Comparison of ENCODE assay signal across 8 mouse cellular contexts in the genomic region with DNA sequence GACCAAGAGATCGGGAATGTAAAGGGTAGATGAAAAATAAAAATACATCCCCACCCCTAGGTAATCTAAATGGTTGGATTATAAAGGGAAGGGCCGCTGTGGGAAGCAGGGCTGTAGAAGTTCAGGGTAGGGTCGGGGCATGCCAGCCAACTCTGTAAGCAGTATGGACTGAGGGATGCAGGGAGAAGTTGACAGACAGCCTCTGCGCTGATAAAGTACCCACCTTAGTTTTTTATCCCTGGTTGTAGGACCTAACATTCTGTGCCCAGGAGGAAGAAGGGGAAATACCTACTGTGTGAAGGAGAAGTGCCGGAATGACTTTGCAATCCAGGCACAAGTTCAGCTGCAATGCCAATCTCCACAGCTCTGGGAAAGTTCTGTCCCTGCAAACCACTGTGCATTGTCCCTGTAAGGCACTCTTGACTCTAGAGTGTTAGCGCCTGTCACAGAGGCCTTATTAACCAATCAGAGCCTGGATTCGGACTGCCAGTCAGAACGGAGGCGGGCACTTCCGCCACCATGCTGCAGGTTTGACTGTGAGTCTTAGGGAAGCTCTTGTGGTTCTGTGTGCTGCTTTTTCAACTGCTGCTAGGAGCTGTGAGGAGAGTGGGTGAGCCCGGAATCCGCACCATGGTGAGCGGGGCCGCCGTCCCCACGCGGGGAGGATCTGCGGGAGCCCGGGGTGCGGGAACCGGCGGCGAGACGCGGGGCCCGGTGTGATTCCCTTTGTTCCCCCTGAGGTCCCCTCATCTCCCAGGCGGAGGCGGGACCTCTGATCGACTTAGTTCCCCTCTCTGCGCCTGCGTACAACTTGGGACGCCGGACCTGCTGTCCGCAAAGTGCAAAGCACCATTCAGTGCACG. TPM values are rescaled to one million over a fixed set of nuclear protein-coding genes. Genes with fewer than 3 reads are reported as not detected.
DNase-seq lines count a peak whose midpoint lies in the region; ATAC-seq and TF ChIP-seq lines count a peak whose summit lies in the region.

Gene Zfp873, plus strand, starts transcription at position 527 of the 863 bp plus-strand sequence.

- no peak for TF ChIP-seq EP300 in liver, embryonic 14.5 days (IDR thresholded peaks at IDR 0.05; ENCODE audit: low read depth)
- no peak for TF ChIP-seq EP300 in stomach, postnatal 0 days (optimal IDR thresholded peaks at IDR 0.05)

- H3K4me1 ChIP-seq in brown adipose tissue, adult 24 weeks (ENCODE audit: control insufficient read depth, insufficient read depth, insufficient read length, low read length): peaks cover 4% of the 10 kb centered on the region; the same call in 1 of the 2 replicates
- peaks cover 6% of the 10 kb centered on the region; the same call in 1 of the 2 replicates for H3K4me1 ChIP-seq in forebrain, embryonic 10.5 days
- peaks cover 5% of the 10 kb centered on the region for H3K4me1 ChIP-seq in heart, embryonic 15.5 days (replicated peaks)
- peaks cover 0 to 8% of the 10 kb centered on the region in 2 experiments; a peak in 2 of 4 replicates for H3K4me1 ChIP-seq in liver, embryonic 14.5 days (replicated peaks; ENCODE audit: control insufficient read depth in 2 of 2, insufficient read depth in 2 of 2, low read length in 1 of 2)
- H3K4me1 ChIP-seq in neural tube, embryonic 11.5 days (ENCODE audit: control insufficient read depth, insufficient read depth, low read length): no peaks in the 10 kb centered on the region
- no peaks in the 10 kb centered on the region; the same call in 1 of the 2 replicates for H3K4me1 ChIP-seq in stomach, postnatal 0 days (replicated peaks; ENCODE audit: control insufficient read depth, insufficient read depth)

- peak; percentile 98 for ATAC-seq in CD4-positive, CD25-positive, alpha-beta regulatory T cell, adult 4 months
- ATAC-seq in heart, embryonic 15.5 days (replicated peaks; ENCODE audit: insufficient number of reproducible peaks, insufficient read depth, low FRiP score, low read depth): peak; percentile 98
- peak; percentile 99 for ATAC-seq in liver, embryonic 14.5 days (ENCODE audit: insufficient read depth)
- peak; percentile 99 for ATAC-seq in neural tube, embryonic 11.5 days (ENCODE audit: insufficient read depth, low FRiP score, low TSS enrichment)
- ATAC-seq in stomach, postnatal 0 days (ENCODE audit: low FRiP score, low TSS enrichment): peak; percentile 99

- 0 out of 2 replicates have a peak, but pooled peaks have one; percentile 5 for TF ChIP-seq CTCF in liver, embryonic 14.5 days (IDR thresholded peaks at IDR 0.05; ENCODE audit: low read depth)
- peak; percentile 33; the same call in 1 of the 2 replicates for TF ChIP-seq CTCF in stomach, postnatal 0 days (IDR thresholded peaks at IDR 0.05; ENCODE audit: low read depth)

- 10% methylated on average over 35 of the region's 35 CpGs for WGBS in forebrain, embryonic 10.5 days
- WGBS in heart, embryonic 15.5 days: 8% methylated on average over 35 of the region's 35 CpGs
- WGBS in liver, embryonic 14.5 days (ENCODE audit: insufficient replicate concordance): 9% methylated on average over 35 of the region's 35 CpGs
- 11% methylated on average over 35 of the region's 35 CpGs for WGBS in neural tube, embryonic 11.5 days
- 8% methylated on average over 35 of the region's 35 CpGs for WGBS in stomach, postnatal 0 days

- DNase-seq in forebrain, embryonic 10.5 days (ENCODE audit: extremely low spot score, low spot score): peak; percentile 91
- DNase-seq in kidney, postnatal 25 days: peak; percentile 93 to 95
- peak; percentile 71 to 74 (median 73) for DNase-seq in liver, embryonic 14.5 days (ENCODE audit: low read depth in 3 of 3, low spot score in 3 of 3)
- peak; percentile 91 for DNase-seq in neural tube, embryonic 11.5 days (ENCODE audit: low spot score)
- peak; percentile 90 for DNase-seq in stomach, postnatal 0 days (ENCODE audit: low spot score)

- peaks cover 75% of the 10 kb centered on the region for H3K9me3 ChIP-seq in forebrain, embryonic 10.5 days
- peaks cover 21% of the 10 kb centered on the region; the same call in 1 of the 2 replicates for H3K9me3 ChIP-seq in heart, embryonic 15.5 days (replicated peaks)
- no peaks in the 10 kb centered on the region; the same call in 1 of the 2 replicates for H3K9me3 ChIP-seq in liver, embryonic 14.5 days (ENCODE audit: control insufficient read depth, low read length)
- H3K9me3 ChIP-seq in neural tube, embryonic 11.5 days (ENCODE audit: control insufficient read depth, low read length): peaks cover 28% of the 10 kb centered on the region
- H3K9me3 ChIP-seq in stomach, postnatal 0 days (ENCODE audit: control insufficient read depth, low read length): peaks cover 15% of the 10 kb centered on the region

- 0 out of 2 replicates have a peak within 1 kb of the TSS, but pooled peaks have one; percentile 18 for H3K27ac ChIP-seq in brown adipose tissue, adult 24 weeks (replicated peaks; ENCODE audit: low read depth, low read length)
- H3K27ac ChIP-seq in forebrain, embryonic 10.5 days: peak within 1 kb of the TSS; percentile 99
- peak within 1 kb of the TSS; percentile 96 for H3K27ac ChIP-seq in heart, embryonic 15.5 days
- no peak within 1 kb of the TSS for H3K27ac ChIP-seq in liver, embryonic 14.5 days
- H3K27ac ChIP-seq in neural tube, embryonic 11.5 days (ENCODE audit: low read depth, low read length): peak within 1 kb of the TSS; percentile 95
- peak within 1 kb of the TSS; percentile 96 for H3K27ac ChIP-seq in stomach, postnatal 0 days (replicated peaks)

- peak within 1 kb of the TSS; percentile 72 for H3K9ac ChIP-seq in heart, embryonic 15.5 days
- peak within 1 kb of the TSS; percentile 7 for H3K9ac ChIP-seq in liver, embryonic 14.5 days (replicated peaks)
- H3K9ac ChIP-seq in neural tube, embryonic 11.5 days (ENCODE audit: low read length): peak within 1 kb of the TSS; percentile 96
- peak within 1 kb of the TSS; percentile 82 for H3K9ac ChIP-seq in stomach, postnatal 0 days (ENCODE audit: low read length)

- H3K36me3 ChIP-seq in forebrain, embryonic 10.5 days (replicated peaks): peaks cover 35% of the 10 kb centered on the region
- H3K36me3 ChIP-seq in heart, embryonic 15.5 days: peaks cover 15% of the 10 kb centered on the region; the same call in 1 of the 2 replicates
- no peaks in the 10 kb centered on the region for H3K36me3 ChIP-seq in liver, embryonic 14.5 days (replicated peaks; ENCODE audit: control insufficient read depth, insufficient read depth, low read depth)
- H3K36me3 ChIP-seq in neural tube, embryonic 11.5 days (ENCODE audit: control insufficient read depth, insufficient read depth, low read length): no peaks in the 10 kb centered on the region; the same call in 1 of the 2 replicates
- no peaks in the 10 kb centered on the region for H3K36me3 ChIP-seq in stomach, postnatal 0 days (ENCODE audit: control insufficient read depth, insufficient read depth, low read length)

- peak within 1 kb of the TSS; percentile 92 for H3K4me3 ChIP-seq in brown adipose tissue, adult 24 weeks (ENCODE audit: insufficient read depth, low read depth, low read length)
- peak within 1 kb of the TSS; percentile 73 for H3K4me3 ChIP-seq in forebrain, embryonic 10.5 days
- peak within 1 kb of the TSS; percentile 73 for H3K4me3 ChIP-seq in heart, embryonic 15.5 days
- peak within 1 kb of the TSS; percentile 59 to 77 for H3K4me3 ChIP-seq in liver, embryonic 14.5 days (ENCODE audit: insufficient read depth in 1 of 2, low read depth in 2 of 2, low read length in 2 of 2)
- peak within 1 kb of the TSS; percentile 65 for H3K4me3 ChIP-seq in neural tube, embryonic 11.5 days (ENCODE audit: low read depth, low read length)
- H3K4me3 ChIP-seq in stomach, postnatal 0 days (ENCODE audit: low read depth, low read length): peak within 1 kb of the TSS; percentile 67

- no peaks in the 10 kb centered on the region for H3K27me3 ChIP-seq in forebrain, embryonic 10.5 days (ENCODE audit: poor library complexity, severe bottlenecking)
- no peaks in the 10 kb centered on the region for H3K27me3 ChIP-seq in heart, embryonic 15.5 days
- no peaks in the 10 kb centered on the region for H3K27me3 ChIP-seq in liver, embryonic 14.5 days (ENCODE audit: control insufficient read depth, insufficient read depth, low read length)
- no peaks in the 10 kb centered on the region for H3K27me3 ChIP-seq in neural tube, embryonic 11.5 days (ENCODE audit: control insufficient read depth, insufficient read depth, low read length)
- no peaks in the 10 kb centered on the region for H3K27me3 ChIP-seq in stomach, postnatal 0 days (ENCODE audit: control insufficient read depth, insufficient read depth, low read length)

- H3K4me2 ChIP-seq in heart, embryonic 15.5 days: peak within 1 kb of the TSS; percentile 64
- peak within 1 kb of the TSS; percentile 65 for H3K4me2 ChIP-seq in liver, embryonic 14.5 days (ENCODE audit: low read depth)
- peak within 1 kb of the TSS; percentile 47 for H3K4me2 ChIP-seq in neural tube, embryonic 11.5 days (ENCODE audit: low read depth)
- H3K4me2 ChIP-seq in stomach, postnatal 0 days (replicated peaks; ENCODE audit: low read depth): peak within 1 kb of the TSS; percentile 56

RNA-seq across cellular contexts. Expression of gene Zfp873, which starts in this region (rescaled TPM):
- polyA plus RNA-seq in CD4-positive, CD25-positive, alpha-beta regulatory T cell, adult 4 months (2017; shearing (Covaris generic)): 10 to 100 TPM; 12.3 to 20.0 TPM
- polyA plus RNA-seq in brown adipose tissue, adult 24 weeks (2012; ENCODE audit: insufficient read depth, insufficient read length, missing spikeins): 1.3 and 1.4 TPM in 2 replicates
- polyA plus RNA-seq in forebrain, embryonic 10.5 days (2016; fragmentation: Nextera tagmentation; extraction: Ambion mirVana): 16.2 and 17.8 TPM in 2 replicates
- 9.5 and 10.8 TPM in 2 replicates for polyA plus RNA-seq in heart, embryonic 15.5 days (2015; fragmentation: Nextera tagmentation; extraction: Ambion mirVana)
- 0.90 and 1.6 TPM in 2 replicates for polyA plus RNA-seq in liver, embryonic 14.5 days (2012; rRNA removed)
- 1.7 TPM in 2 replicates for polyA plus RNA-seq in liver, embryonic 14.5 days (2014; fragmentation: Nextera tagmentation; extraction: Ambion mirVana)
- 9.8 and 15.0 TPM in 2 replicates for polyA plus RNA-seq in neural tube, embryonic 11.5 days (2014; fragmentation: Nextera tagmentation; extraction: Ambion mirVana)
- 5.1 and 5.3 TPM in 2 replicates for polyA plus RNA-seq in stomach, postnatal 0 days (2015; fragmentation: Nextera tagmentation; extraction: Ambion mirVana)

Comparison
In these comparisons a context has a peak if more than half of its experiments do, and no peak if none do; other contexts are left out.
1. H3K9ac ChIP-seq: peak in every context shown above with its lines; median percentile 96 in neural tube, embryonic 11.5 days; 82 in stomach, postnatal 0 days; 72 in heart, embryonic 15.5 days; 7 in liver, embryonic 14.5 days.